Mouse (Mus musculus): ENCODE results near the gene Kiss1r. TPM values are rescaled to one million over a fixed set of nuclear protein-coding genes. Genes with fewer than 3 reads are reported as not detected.
A peak's percentile ranks its signal among the peaks of the same experiment; 100 is the strongest.

Kiss1r gene
- polyA plus RNA-seq, 1 experiment from 2014 or later, result 3.7 TPM

DNA sequence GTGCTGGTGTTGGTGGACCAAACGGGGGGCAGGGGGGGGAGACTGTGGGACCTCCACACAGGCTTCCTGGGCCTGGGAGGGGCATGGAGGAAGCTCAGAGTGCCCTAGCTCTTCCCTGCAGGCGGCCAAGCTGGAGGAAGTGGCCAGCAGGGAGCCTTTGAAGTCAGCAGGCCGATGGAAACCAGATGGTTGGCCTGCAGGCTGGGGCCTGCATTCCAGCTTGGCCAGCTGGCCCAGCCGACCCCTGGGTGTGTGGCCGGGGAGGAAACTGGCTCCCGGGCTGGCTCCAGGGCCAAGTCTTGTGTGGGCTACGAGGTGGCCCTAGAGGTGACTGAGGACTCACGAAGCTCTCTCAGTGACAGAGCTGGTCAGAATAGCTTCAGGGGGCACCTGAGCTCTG, 16.0 kb downstream of the Kiss1r start:
- H3K27ac ChIP-seq (ENCODE audit: low read depth, low read length), result peak overlapping the region; percentile 41; the same call in 1 of the 2 replicates
- ATAC-seq, result no peak
- peaks cover 59% of the 10 kb centered on the region for H3K4me1 ChIP-seq (ENCODE audit: control insufficient read depth, insufficient read depth, low read depth, low read length)
- H3K9ac ChIP-seq (ENCODE audit: low read depth, low read length), result no peak overlapping the region
- 21% methylated on average over 8 of the region's 8 CpGs for WGBS
- 0 out of 2 replicates have a peak, but pooled peaks cover 4% of the 10 kb centered on the region for H3K36me3 ChIP-seq (ENCODE audit: control insufficient read depth, insufficient read depth, low read length)
- H3K4me2 ChIP-seq (ENCODE audit: low read length), result no peak overlapping the region
- H3K9me3 ChIP-seq (ENCODE audit: control insufficient read depth, low read length), result no peaks in the 10 kb centered on the region
- no peaks in the 10 kb centered on the region for H3K27me3 ChIP-seq (replicated peaks; ENCODE audit: control insufficient read depth, insufficient read depth, low read length)
- H3K4me3 ChIP-seq (ENCODE audit: low read length), result no peak overlapping the region

DNA sequence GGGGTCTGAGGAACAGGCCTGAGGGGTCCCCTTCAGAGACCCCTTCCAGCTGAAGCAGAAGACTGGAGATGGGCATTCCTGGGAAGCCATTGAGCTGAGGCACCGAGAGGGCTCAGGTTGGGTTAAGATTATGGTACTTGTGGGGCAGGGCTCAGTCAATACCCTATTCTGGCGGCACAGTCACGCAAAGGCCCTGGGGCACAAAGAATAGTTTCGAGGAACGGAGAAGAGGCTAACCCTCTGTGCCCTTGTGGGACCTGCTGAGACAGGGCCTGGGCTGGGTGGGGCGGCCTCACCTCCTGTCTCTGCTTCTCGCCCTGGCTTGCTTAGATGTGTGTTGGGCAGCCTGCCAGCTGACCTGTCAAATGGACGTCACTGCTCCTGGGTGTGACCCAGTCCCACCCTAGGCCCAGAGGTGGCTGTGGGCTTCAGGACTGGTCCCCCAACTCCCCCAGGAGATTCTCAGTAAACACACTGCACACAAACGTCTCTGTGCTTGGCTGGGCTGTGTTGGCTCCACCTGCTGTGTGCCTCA, 16.4 kb downstream of the Kiss1r start:
- Histone ChIP-seq H3K9me3 (ENCODE audit: control insufficient read depth, low read length) (no peaks in the 10 kb centered on the region), H3K9ac (ENCODE audit: low read depth, low read length) (peak overlapping the region; percentile 26; the same call in 1 of the 2 replicates), H3K4me3 (ENCODE audit: low read length) (no peak overlapping the region), H3K27ac (ENCODE audit: low read depth, low read length) (peak overlapping the region; percentile 64; the same call in 1 of the 2 replicates), H3K4me2 (ENCODE audit: low read length) (no peak overlapping the region), H3K4me1 (ENCODE audit: control insufficient read depth, insufficient read depth, low read depth, low read length) (peaks cover 58% of the 10 kb centered on the region), H3K27me3 (replicated peaks; ENCODE audit: control insufficient read depth, insufficient read depth, low read length) (no peaks in the 10 kb centered on the region), H3K36me3 (ENCODE audit: control insufficient read depth, insufficient read depth, low read length) (0 out of 2 replicates have a peak, but pooled peaks cover 4% of the 10 kb centered on the region)
- ATAC-seq, result no peak
- WGBS, result 52% methylated on average over 8 of the region's 9 CpGs

DNA sequence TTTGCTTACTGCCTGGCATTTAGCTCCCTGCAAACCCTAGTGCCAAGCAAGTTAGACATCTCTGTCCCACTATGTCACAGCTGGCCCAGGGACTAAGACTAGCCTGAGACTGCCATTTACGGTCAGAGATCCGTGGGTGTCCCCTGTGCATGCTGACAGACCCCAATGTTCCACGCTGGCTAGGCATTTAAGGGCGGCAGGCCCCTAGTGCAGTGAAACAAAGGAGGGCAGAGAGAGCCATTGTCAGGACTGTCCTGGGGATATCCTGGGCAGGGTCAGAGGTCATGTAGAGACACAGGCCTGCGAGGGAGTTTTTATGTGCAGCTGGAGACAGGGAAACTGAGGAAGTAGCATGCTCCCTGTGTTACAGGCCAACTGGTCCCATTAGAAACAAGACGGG, 17.1 kb downstream of the Kiss1r start:
- ATAC-seq, result no peak
- Histone ChIP-seq H3K4me1 (ENCODE audit: control insufficient read depth, insufficient read depth, low read depth, low read length) (peaks cover 55% of the 10 kb centered on the region), H3K4me2 (ENCODE audit: low read length) (no peak overlapping the region), H3K9me3 (ENCODE audit: control insufficient read depth, low read length) (no peaks in the 10 kb centered on the region), H3K27me3 (replicated peaks; ENCODE audit: control insufficient read depth, insufficient read depth, low read length) (no peaks in the 10 kb centered on the region), H3K9ac (ENCODE audit: low read depth, low read length) (0 out of 2 replicates have a peak overlapping the region, but pooled peaks have one; percentile 1), H3K4me3 (ENCODE audit: low read length) (no peak overlapping the region), H3K36me3 (ENCODE audit: control insufficient read depth, insufficient read depth, low read length) (0 out of 2 replicates have a peak, but pooled peaks cover 4% of the 10 kb centered on the region), H3K27ac (ENCODE audit: low read depth, low read length) (peak overlapping the region; percentile 64)
- 19% methylated on average over 6 of the region's 6 CpGs for WGBS

DNA sequence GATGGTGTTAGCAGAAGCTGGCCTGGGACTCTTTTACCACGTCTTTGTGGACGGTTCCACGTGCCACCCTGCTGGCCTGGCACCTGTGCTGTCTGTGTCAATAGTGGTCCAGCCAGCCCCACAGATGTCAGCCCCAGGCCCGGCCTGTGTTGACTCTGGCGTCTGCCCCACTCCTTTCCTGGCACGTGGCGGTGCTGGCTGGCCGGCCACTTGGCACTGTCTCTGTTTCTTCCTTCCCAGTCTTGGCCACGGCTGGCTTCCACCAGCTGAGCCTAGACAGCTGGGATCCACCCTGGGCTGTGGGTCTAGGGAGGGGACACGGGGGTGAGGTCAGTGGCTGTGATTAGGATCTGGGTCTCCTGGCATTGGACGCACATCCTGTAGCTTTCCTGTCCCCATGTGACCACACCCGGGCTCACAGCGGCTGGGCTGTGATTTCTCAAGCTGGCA, 17.5 kb downstream of the Kiss1r start:
- peak overlapping the region; percentile 64 for H3K27ac ChIP-seq (ENCODE audit: low read depth, low read length)
- H3K27me3 ChIP-seq (replicated peaks; ENCODE audit: control insufficient read depth, insufficient read depth, low read length), result no peaks in the 10 kb centered on the region
- H3K4me2 ChIP-seq (ENCODE audit: low read length), result no peak overlapping the region
- no peak overlapping the region for H3K9ac ChIP-seq (ENCODE audit: low read depth, low read length)
- 35% methylated on average over 13 of the region's 13 CpGs for WGBS
- H3K4me1 ChIP-seq (ENCODE audit: control insufficient read depth, insufficient read depth, low read depth, low read length), result peaks cover 50% of the 10 kb centered on the region
- ATAC-seq, result peak; percentile 85
- H3K9me3 ChIP-seq (ENCODE audit: control insufficient read depth, low read length), result no peaks in the 10 kb centered on the region
- H3K36me3 ChIP-seq (ENCODE audit: control insufficient read depth, insufficient read depth, low read length), result 0 out of 2 replicates have a peak, but pooled peaks cover 4% of the 10 kb centered on the region
- no peak overlapping the region for H3K4me3 ChIP-seq (ENCODE audit: low read length)

DNA sequence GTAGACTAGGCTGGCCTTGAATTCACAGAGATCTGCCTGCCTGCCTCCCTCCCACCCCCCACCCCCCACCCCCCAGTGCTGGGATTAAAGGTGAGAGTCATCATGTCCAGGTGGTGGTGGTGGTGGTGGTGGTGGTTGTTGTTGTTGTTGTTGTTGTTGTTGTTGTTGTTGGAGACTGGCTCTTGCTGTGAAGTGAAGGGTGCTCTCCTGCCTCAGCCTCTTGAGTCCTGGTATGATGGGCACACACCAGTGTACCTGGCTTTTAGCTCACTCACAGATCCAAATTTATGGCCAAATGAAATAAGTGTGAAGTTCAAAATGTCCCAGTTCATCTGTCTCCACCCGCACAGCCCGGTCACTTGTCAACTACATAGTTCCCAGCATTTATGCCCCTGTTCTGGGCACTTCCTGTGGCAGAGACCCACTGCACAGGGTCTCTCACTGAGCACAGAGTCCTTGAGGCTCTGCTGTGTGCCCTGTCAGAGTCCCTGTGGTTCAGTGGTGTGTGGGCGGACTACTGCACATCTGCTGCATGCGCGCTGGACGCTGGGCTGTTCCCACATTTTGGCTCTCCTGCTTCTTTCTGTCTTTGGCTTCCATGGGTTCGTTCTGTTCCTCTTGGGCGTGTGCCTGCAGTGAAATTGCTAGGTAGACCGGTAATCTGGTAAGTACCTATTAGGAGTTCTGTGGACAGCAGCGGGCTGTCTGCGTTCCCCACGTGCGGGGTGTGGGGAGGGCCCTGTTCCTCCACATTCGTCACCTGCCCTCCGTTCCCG, 18.2 kb downstream of the Kiss1r start:
- H3K9me3 ChIP-seq (ENCODE audit: control insufficient read depth, low read length), result no peaks in the 10 kb centered on the region
- H3K27me3 ChIP-seq (replicated peaks; ENCODE audit: control insufficient read depth, insufficient read depth, low read length), result no peaks in the 10 kb centered on the region
- H3K4me3 ChIP-seq (ENCODE audit: low read length), result no peak overlapping the region
- peaks cover 44% of the 10 kb centered on the region for H3K4me1 ChIP-seq (ENCODE audit: control insufficient read depth, insufficient read depth, low read depth, low read length)
- H3K27ac ChIP-seq (ENCODE audit: low read depth, low read length), result peak overlapping the region; percentile 64; the same call in 1 of the 2 replicates
- 83% methylated on average over 16 of the region's 16 CpGs for WGBS
- H3K36me3 ChIP-seq (ENCODE audit: control insufficient read depth, insufficient read depth, low read length), result 0 out of 2 replicates have a peak, but pooled peaks cover 4% of the 10 kb centered on the region
- no peak overlapping the region for H3K9ac ChIP-seq (ENCODE audit: low read depth, low read length)
- ATAC-seq, result no peak
- H3K4me2 ChIP-seq (ENCODE audit: low read length), result no peak overlapping the region

DNA sequence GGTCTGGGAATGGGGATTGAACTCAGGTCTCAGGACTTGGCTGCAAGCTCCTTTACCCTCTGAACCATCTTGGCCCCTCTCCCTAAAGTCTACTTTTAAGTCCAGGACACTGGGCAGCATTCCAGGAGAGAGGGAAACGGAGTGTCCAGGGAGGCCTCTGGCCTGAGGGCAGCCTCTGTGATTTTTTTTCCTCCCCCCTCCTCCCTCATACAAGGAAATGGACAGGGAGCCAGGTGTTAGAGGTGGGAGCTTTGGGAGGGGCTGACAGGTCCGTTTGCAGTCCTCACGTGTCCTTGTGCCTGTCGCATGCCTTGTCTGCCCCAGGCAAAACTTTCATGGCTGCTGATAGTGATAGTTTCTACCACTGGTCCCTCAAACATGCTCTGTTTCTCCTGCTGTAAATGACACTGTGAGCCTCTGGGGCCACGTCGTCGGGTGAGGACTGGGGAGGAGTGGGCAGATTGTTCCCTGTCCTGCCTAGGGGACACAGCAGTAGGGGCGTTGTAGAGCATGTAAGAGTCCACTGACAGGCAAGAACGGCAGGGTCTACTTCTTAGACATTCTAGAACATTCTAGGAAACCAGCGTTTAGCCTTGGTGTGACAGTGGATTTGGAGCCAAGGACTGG, 19.6 kb downstream of the Kiss1r start:
- 63% methylated on average over 10 of the region's 10 CpGs for WGBS
- Histone ChIP-seq H3K9me3 (ENCODE audit: control insufficient read depth, low read length) (no peaks in the 10 kb centered on the region), H3K9ac (ENCODE audit: low read depth, low read length) (no peak overlapping the region), H3K36me3 (ENCODE audit: control insufficient read depth, insufficient read depth, low read length) (0 out of 2 replicates have a peak, but pooled peaks cover 1% of the 10 kb centered on the region), H3K27me3 (replicated peaks; ENCODE audit: control insufficient read depth, insufficient read depth, low read length) (no peaks in the 10 kb centered on the region), H3K4me3 (ENCODE audit: low read length) (no peak overlapping the region), H3K4me1 (ENCODE audit: control insufficient read depth, insufficient read depth, low read depth, low read length) (peaks cover 40% of the 10 kb centered on the region), H3K4me2 (ENCODE audit: low read length) (no peak overlapping the region), H3K27ac (ENCODE audit: low read depth, low read length) (no peak overlapping the region; the same call in 1 of the 2 replicates)
- ATAC-seq, result no peak

DNA sequence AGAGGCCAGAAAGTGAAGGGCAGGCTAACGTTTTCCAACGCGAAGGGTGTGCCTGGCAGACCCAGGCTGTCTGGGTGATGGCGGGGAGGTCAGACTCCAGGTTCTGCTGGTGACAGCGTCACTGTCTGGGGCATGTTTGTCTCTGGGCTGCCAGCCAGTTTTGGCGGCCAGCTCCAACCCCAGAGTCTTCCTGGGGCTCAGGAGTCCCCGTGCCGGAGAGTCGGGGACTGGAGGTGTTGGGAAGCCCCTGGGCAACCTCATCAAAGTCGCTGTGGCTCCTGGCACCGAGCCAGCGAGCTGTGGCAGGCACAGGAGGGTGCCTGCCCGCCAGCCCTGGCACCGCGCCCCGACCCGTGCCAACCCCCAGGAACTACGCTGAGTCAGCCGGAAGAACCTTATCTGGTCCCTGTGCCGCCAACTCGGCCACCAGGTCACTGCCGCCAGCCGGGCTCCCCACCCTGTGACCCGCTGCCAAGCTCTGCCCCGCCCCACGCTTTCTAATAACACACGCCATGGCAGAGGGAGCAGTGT, 20.2 kb downstream of the Kiss1r start:
- Histone ChIP-seq H3K36me3 (ENCODE audit: control insufficient read depth, insufficient read depth, low read length) (no peaks in the 10 kb centered on the region), H3K9ac (ENCODE audit: low read depth, low read length) (peak overlapping the region; percentile 23; the same call in 1 of the 2 replicates), H3K4me2 (ENCODE audit: low read length) (peak overlapping the region; percentile 36), H3K27ac (ENCODE audit: low read depth, low read length) (no peak overlapping the region; the same call in 1 of the 2 replicates), H3K4me3 (ENCODE audit: low read length) (no peak overlapping the region), H3K4me1 (ENCODE audit: control insufficient read depth, insufficient read depth, low read depth, low read length) (peaks cover 37% of the 10 kb centered on the region), H3K27me3 (replicated peaks; ENCODE audit: control insufficient read depth, insufficient read depth, low read length) (no peaks in the 10 kb centered on the region), H3K9me3 (ENCODE audit: control insufficient read depth, low read length) (no peaks in the 10 kb centered on the region)
- 42% methylated on average over 20 of the region's 27 CpGs for WGBS
- ATAC-seq, result no peak; the same call in 1 of the 2 replicates

DNA sequence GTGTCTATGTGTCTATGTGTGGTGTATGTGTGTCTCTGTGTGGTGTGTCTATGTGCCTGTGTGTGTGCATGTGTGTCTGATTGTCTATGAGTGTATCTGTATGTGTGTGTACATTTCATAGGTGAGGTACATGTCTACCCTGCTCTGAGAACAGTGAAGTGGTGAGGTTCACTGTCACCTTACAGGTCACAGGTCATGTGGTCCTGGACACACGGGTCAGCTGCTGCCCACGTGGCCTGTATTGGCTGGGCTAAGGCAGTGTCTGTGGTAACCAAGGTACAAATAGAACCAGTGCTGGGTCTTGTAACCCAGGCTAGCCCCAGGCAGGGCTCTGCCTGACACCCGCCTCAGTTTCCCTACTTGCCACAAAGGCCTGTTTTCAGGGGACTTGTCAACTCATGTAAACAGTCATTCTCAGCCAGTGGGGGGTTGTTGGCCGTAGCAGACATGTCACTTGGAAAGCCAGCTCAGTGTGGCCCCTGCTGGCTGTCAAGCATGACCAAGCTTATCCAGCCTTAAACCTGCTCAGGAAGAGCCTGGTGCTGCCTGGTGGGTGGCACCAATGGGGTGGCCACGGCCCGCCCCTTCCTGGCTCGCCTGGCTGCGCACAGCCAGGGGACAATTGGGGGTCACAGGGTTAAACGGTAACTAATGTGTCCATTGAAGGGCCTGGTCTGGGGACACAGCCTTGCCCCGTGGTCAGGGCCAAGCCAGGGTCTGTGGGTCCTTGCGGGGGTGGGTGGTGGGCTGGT, 21.2 kb downstream of the Kiss1r start:
- no peak overlapping the region for H3K4me2 ChIP-seq (ENCODE audit: low read length)
- H3K4me1 ChIP-seq (ENCODE audit: control insufficient read depth, insufficient read depth, low read depth, low read length), result peaks cover 30% of the 10 kb centered on the region
- no peak overlapping the region for H3K9ac ChIP-seq (ENCODE audit: low read depth, low read length)
- WGBS, result 43% methylated on average over 10 of the region's 11 CpGs
- no peaks in the 10 kb centered on the region for H3K36me3 ChIP-seq (ENCODE audit: control insufficient read depth, insufficient read depth, low read length)
- H3K9me3 ChIP-seq (ENCODE audit: control insufficient read depth, low read length), result no peaks in the 10 kb centered on the region
- no peak overlapping the region for H3K4me3 ChIP-seq (ENCODE audit: low read length)
- no peak for ATAC-seq
- H3K27ac ChIP-seq (ENCODE audit: low read depth, low read length), result no peak overlapping the region
- H3K27me3 ChIP-seq (replicated peaks; ENCODE audit: control insufficient read depth, insufficient read depth, low read length), result no peaks in the 10 kb centered on the region
